Mouse (Mus musculus): Measurements from ENCODE around the gene Cdh24.

DNA sequence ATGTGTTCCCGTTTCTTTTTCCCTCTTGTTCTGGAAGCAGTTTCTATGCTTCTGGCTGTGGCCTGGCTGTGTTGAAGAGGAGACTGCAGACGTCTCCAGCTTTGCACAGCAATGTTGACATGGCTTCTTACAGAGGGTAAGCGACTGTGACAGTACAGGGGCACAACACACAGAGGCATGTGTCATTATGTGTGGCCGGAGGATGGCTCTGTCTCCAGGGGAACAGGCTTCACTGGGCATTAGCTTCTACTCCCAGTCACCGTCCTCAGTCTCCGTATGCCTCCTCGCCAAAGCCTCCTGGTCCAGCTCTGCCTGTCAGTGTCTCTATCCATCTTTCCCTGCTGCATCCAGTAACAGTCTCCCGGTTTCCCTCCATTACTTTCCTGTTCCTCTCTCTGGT, 33.9 kb downstream of the Cdh24 start:
- TF ChIP-seq CTCF (IDR thresholded peaks at IDR 0.05), result no peak
- TF ChIP-seq POLR2A (IDR thresholded peaks at IDR 0.05; ENCODE audit: insufficient read depth, low read depth, low read length), result no peak
